Mouse (Mus musculus) lung, embryonic 15.5 days (tissue): Measurements from ENCODE around the gene Cdk10. TPM values are rescaled to one million over a fixed set of nuclear protein-coding genes. Genes with fewer than 3 reads are reported as not detected.

Source experiments
- ATAC-seq: fragments of 200-750 bp; cut with Nextera tagmentation; 2 replicates; pipeline ENCODE4 v1.8.0; 2017; ENCODE audit warnings: moderate number of reproducible peaks, borderline replicate concordance; ENCODE audit not compliant: low FRiP score, low TSS enrichment; ENCODE audit errors: extremely low read depth
- H3K27ac ChIP-seq: fragments of 300-500 bp; sonication (generic); 2 replicates; pipeline ENCODE4 v1.5.1; 2015; ENCODE audit warnings: moderate library complexity, mild to moderate bottlenecking, inconsistent platforms
- H3K27me3 ChIP-seq: fragments of 300-500 bp; sonication (generic); 2 replicates; pipeline ENCODE4 v1.6.1; 2015; ENCODE audit warnings: inconsistent platforms
- H3K36me3 ChIP-seq: fragments of 300-500 bp; sonication (generic); 2 replicates; pipeline ENCODE4 v1.6.1; 2015; ENCODE audit warnings: inconsistent platforms
- H3K4me1 ChIP-seq: fragments of 300-500 bp; sonication (generic); 2 replicates; pipeline ENCODE4 v1.6.1; 2015; ENCODE audit warnings: inconsistent platforms
- H3K4me2 ChIP-seq: fragments of 300-500 bp; sonication (generic); 2 replicates; pipeline ENCODE4 v1.6.1; 2015; ENCODE audit warnings: inconsistent platforms, mild to moderate bottlenecking, moderate library complexity
- H3K4me3 ChIP-seq: fragments of 300-500 bp; sonication (generic); 2 replicates; pipeline ENCODE4 v1.5.1; 2015; ENCODE audit warnings: mild to moderate bottlenecking, inconsistent platforms
- H3K9ac ChIP-seq: fragments of 300-500 bp; sonication (generic); 2 replicates; pipeline ENCODE4 v1.6.1; 2015; ENCODE audit warnings: inconsistent platforms
- H3K9me3 ChIP-seq: fragments of 300-500 bp; sonication (generic); 2 replicates; pipeline ENCODE4 v1.6.1; 2016; ENCODE audit warnings: inconsistent platforms
- WGBS: fragments of 180-500 bp; shearing (Covaris S2); methylation state at CpG from one replicate; pipeline ENCODE4 v1.1.7; 2015; 5-methylcytosine and 5-hydroxymethylcytosine counted together
- polyA plus RNA-seq: library from polyadenylated mRNA; unstranded; fragments of >200 nt; fragmentation: Nextera tagmentation; extraction: Ambion mirVana; gene quantifications from 2 replicates; pipeline ENCODE4 v1.2.1, GENCODE M21; 2015

The Cdk10 gene
- polyA plus RNA-seq, 1 experiment from 2014 or later, result 32.1 TPM

GRCm38 (mm10) chr8:123279828-123280227, 55.2 kb downstream of the Cdk10 start:
- Histone ChIP-seq H3K27ac (no peak overlapping the region), H3K9me3 (no peaks in the 10 kb centered on the region), H3K9ac (no peak overlapping the region), H3K4me1 (no peaks in the 10 kb centered on the region), H3K4me2 (no peak overlapping the region), H3K36me3 (peaks cover 16% of the 10 kb centered on the region; the same call in 1 of the 2 replicates), H3K4me3 (no peak overlapping the region), H3K27me3 (no peaks in the 10 kb centered on the region)
- no peak for ATAC-seq
- WGBS, result 88% methylated on average over 4 of the region's 4 CpGs

DNA sequence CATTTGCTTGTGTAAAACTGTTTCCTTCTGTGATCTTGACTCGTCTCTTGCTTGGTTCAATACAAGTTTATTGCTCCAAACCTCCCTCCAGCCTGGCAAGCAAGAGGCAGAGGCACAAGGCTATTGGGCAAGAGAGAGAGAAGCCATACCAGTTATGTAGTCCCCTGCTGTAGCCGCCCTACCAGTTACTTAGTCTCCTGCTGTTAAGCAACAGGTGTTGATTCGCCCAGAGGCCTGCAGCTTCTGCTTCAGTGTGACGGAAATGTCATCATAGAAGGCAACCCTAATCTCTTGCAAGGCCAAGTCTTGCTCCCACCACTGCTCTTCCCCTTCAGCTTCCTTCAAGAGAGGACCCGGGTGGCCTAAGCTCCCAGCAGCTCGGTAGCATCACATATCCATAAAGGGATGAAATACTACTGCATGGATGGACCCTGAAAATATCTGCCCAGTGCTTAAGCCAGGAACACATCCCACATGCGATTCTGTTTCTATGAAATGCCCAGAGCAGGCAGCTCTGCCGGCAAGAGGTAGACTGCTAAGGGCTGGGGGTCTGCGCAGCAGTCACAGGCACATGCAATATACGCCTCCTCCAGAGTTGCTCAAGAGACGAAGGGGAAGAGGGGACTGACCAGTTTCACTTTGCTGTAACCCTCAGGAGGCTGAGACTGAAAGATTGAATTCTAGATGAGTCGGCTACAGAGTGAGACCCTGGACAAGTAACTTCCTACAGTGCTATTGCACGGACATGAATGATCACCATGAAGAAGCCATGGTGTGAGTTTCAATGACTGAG, 55.9 kb downstream of the Cdk10 start:
- Histone ChIP-seq H3K4me1 (no peaks in the 10 kb centered on the region), H3K9ac (no peak overlapping the region), H3K9me3 (no peaks in the 10 kb centered on the region), H3K27me3 (no peaks in the 10 kb centered on the region), H3K4me2 (no peak overlapping the region), H3K4me3 (no peak overlapping the region), H3K27ac (no peak overlapping the region), H3K36me3 (peaks cover 16% of the 10 kb centered on the region; the same call in 1 of the 2 replicates)
- ATAC-seq, result no peak
- 85% methylated on average over 13 of the region's 13 CpGs for WGBS

Other genes with a start within 250 kb of the Cdk10 start
- 56.8 and 59.6 TPM in 2 replicates for gene Ankrd11, start 182.6 kb upstream of the Cdk10 start, polyA plus RNA-seq
- gene Spg7, start 161.9 kb upstream of the Cdk10 start, polyA plus RNA-seq, result 45.2 and 46.4 TPM in 2 replicates
- 1,444 and 1,500 TPM in 2 replicates for gene Rpl13, start 122.5 kb upstream of the Cdk10 start, polyA plus RNA-seq
- gene Cpne7, start 107.5 kb upstream of the Cdk10 start, polyA plus RNA-seq, result 0.34 and 0.50 TPM in 2 replicates
- gene Sult5a1, start 66.5 kb upstream of the Cdk10 start, polyA plus RNA-seq, result 16.8 and 16.9 TPM in 2 replicates
- gene Dpep1, start 38.6 kb upstream of the Cdk10 start, polyA plus RNA-seq, result 4.5 and 6.1 TPM in 2 replicates
- gene Chmp1a, start 12.1 kb upstream of the Cdk10 start, polyA plus RNA-seq, result 135 and 141 TPM in 2 replicates
- 4.9 and 5.5 TPM in 2 replicates for gene Spata33, start 12.0 kb upstream of the Cdk10 start, polyA plus RNA-seq
- 4.6 and 4.8 TPM in 2 replicates for gene Spata2l, start 11.4 kb downstream of the Cdk10 start, polyA plus RNA-seq
- gene Zfp276, start 29.4 kb downstream of the Cdk10 start, polyA plus RNA-seq, result 19.4 and 21.6 TPM in 2 replicates
- 21.9 and 24.6 TPM in 2 replicates for gene Vps9d1, start 29.5 kb downstream of the Cdk10 start, polyA plus RNA-seq
- 29.0 and 30.0 TPM in 2 replicates for gene Fanca, start 93.7 kb downstream of the Cdk10 start, polyA plus RNA-seq
- gene Spire2, start 107.9 kb downstream of the Cdk10 start, polyA plus RNA-seq, result 1.3 and 1.4 TPM in 2 replicates
- 143 and 162 TPM in 2 replicates for gene Tcf25, start 148.9 kb downstream of the Cdk10 start, polyA plus RNA-seq
- not detected in 2 replicates for gene Mc1r, start 182.3 kb downstream of the Cdk10 start, polyA plus RNA-seq
- 4.6 and 11.4 TPM in 2 replicates for gene Tubb3, start 186.6 kb downstream of the Cdk10 start, polyA plus RNA-seq
- 29.7 and 31.1 TPM in 2 replicates for gene Def8, start 198.7 kb downstream of the Cdk10 start, polyA plus RNA-seq